Mouse (Mus musculus) lung, embryonic 16.5 days (tissue): ENCODE data around the gene Mast4. TPM values are rescaled to one million over a fixed set of nuclear protein-coding genes. Genes with fewer than 3 reads are reported as not detected.

ENCODE experiments used
- ATAC-seq: fragments of 200-750 bp; cut with Nextera tagmentation; 2 replicates; pipeline ENCODE4 v1.8.0; 2017; ENCODE audit warnings: low read depth, mild to moderate bottlenecking, moderate library complexity
- H3K27ac ChIP-seq: fragments of 300-500 bp; sonication (generic); 2 replicates; pipeline ENCODE4 v1.5.1; 2014; ENCODE audit warnings: mild to moderate bottlenecking, control low read depth, low read length
- H3K27me3 ChIP-seq: fragments of 300-500 bp; sonication (generic); 2 replicates; pipeline ENCODE4 v1.6.1; 2014; ENCODE audit warnings: low read depth, low read length, mixed read lengths; ENCODE audit not compliant: control insufficient read depth, insufficient read depth
- H3K36me3 ChIP-seq: fragments of 300-500 bp; sonication (generic); 2 replicates; pipeline ENCODE4 v1.6.1; 2014; ENCODE audit warnings: low read length; ENCODE audit not compliant: control insufficient read depth, insufficient read depth
- H3K4me1 ChIP-seq: fragments of 300-500 bp; sonication (generic); replicated peaks from 2 replicates; pipeline ENCODE4 v1.6.1; 2014; ENCODE audit warnings: low read length, mixed read lengths; ENCODE audit not compliant: control insufficient read depth, insufficient read depth
- H3K4me2 ChIP-seq: fragments of 300-500 bp; sonication (generic); 2 replicates; pipeline ENCODE4 v1.6.1; 2014; ENCODE audit warnings: low read depth, low read length, control low read depth
- H3K4me3 ChIP-seq: fragments of 300-500 bp; sonication (generic); 2 replicates; pipeline ENCODE4 v1.5.1; 2014; ENCODE audit warnings: mild to moderate bottlenecking, low read length, control low read depth
- H3K9ac ChIP-seq: fragments of 300-500 bp; sonication (generic); 2 replicates; pipeline ENCODE4 v1.6.1; 2014; ENCODE audit warnings: low read length, control low read depth
- H3K9me3 ChIP-seq: fragments of 300-500 bp; sonication (generic); 2 replicates; pipeline ENCODE4 v1.6.1; 2016; ENCODE audit warnings: low read length; ENCODE audit not compliant: control insufficient read depth
- WGBS: fragments of 180-500 bp; shearing (Covaris S2); extraction: QIAGEN DNeasy Blood & Tissue Kit; methylation state at CpG from one replicate; pipeline ENCODE4 v1.1.7; 2014; 5-methylcytosine and 5-hydroxymethylcytosine counted together
- polyA plus RNA-seq: library from polyadenylated mRNA; unstranded; fragments of >200 nt; fragmentation: Nextera tagmentation; extraction: Ambion mirVana; gene quantifications from 2 replicates; pipeline ENCODE4 v1.2.1, GENCODE M21; 2015

The Mast4 gene
- polyA plus RNA-seq, 1 experiment from 2014 or later, result 30.2 TPM

GRCm38 (mm10) chr13:102839741-102840482 is 494.4 kb downstream of the Mast4 start:
- H3K9me3 ChIP-seq, result no peaks in the 10 kb centered on the region
- no peak for ATAC-seq
- WGBS, result 47% methylated on average over 7 of the region's 7 CpGs
- no peak overlapping the region for H3K4me2 ChIP-seq
- no peak overlapping the region for H3K4me3 ChIP-seq
- no peak overlapping the region for H3K27ac ChIP-seq
- H3K36me3 ChIP-seq, result no peaks in the 10 kb centered on the region
- no peak overlapping the region for H3K9ac ChIP-seq
- H3K4me1 ChIP-seq, result peaks cover 5% of the 10 kb centered on the region
- no peaks in the 10 kb centered on the region for H3K27me3 ChIP-seq

DNA sequence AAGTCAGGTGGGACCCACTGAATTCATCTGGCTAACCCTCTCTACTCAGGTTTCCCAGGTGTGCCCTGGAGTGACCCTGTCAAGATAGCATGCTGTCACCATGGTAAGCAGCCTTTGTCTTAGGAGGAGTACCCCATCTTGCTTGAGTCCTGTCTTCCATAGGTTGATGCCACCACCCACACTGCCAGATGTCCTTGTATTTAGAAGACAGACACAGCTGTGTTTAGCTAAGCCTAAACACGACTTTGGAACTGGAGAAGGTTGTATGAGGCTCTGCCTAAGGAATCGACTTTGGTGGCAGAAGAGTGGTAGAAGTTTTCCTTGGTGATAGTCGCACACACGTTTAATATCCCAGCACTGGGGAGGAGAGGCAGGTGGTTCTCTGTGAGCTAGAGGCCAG is 496.9 kb downstream of the Mast4 start:
- H3K36me3 ChIP-seq, result no peaks in the 10 kb centered on the region
- 42% methylated on average over 4 of the region's 4 CpGs for WGBS
- H3K9me3 ChIP-seq, result no peaks in the 10 kb centered on the region
- H3K4me2 ChIP-seq, result no peak overlapping the region
- H3K27me3 ChIP-seq, result no peaks in the 10 kb centered on the region
- no peak overlapping the region for H3K4me3 ChIP-seq
- H3K27ac ChIP-seq, result no peak overlapping the region
- H3K4me1 ChIP-seq, result peaks cover under 1% of the 10 kb centered on the region; the same call in 1 of the 2 replicates
- H3K9ac ChIP-seq, result no peak overlapping the region
- no peak for ATAC-seq

DNA sequence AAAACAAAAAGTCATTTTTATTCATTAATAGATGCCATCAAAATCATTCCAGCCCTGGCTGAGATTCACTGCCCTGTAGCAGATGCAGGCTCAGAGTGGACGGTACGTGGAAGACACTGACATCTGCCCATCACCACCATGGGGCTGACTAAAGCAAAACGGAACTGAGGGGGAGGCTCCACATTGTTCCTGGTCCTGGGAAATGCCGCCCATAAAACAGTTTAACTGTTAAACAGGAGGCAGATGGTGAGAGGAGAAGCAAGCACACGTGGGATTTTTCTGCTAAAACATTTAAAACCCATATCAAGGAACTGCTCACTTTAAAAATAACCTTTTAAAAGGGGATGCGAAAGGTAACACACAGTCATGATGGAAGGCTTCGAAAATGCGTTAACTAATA is 499.0 kb downstream of the Mast4 start:
- Histone ChIP-seq H3K9ac (no peak overlapping the region), H3K4me1 (no peaks in the 10 kb centered on the region), H3K4me3 (no peak overlapping the region), H3K27ac (no peak overlapping the region), H3K36me3 (no peaks in the 10 kb centered on the region), H3K9me3 (no peaks in the 10 kb centered on the region), H3K4me2 (no peak overlapping the region), H3K27me3 (no peaks in the 10 kb centered on the region)
- no peak for ATAC-seq
- 79% methylated on average over 8 of the region's 8 CpGs for WGBS

DNA sequence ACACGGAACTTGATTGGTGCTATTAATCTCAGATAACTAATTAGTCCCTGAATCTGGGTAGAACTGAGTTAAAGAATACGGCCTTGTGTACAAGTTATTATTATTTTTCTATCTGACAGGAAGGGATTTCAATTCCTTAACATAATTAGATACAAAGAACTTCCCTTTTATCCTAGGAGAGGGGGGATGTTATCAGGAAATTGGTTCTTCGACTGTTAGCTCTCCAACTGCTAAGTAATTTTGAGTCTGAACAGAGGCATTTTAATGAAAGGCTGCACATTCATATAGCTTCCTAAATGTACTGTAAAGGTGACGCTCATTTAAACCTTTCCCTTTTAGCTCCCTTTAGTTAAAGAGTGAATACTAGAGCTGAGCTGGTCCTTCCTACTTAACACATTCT is 516.0 kb downstream of the Mast4 start:
- no peak overlapping the region for H3K4me2 ChIP-seq
- H3K9ac ChIP-seq, result no peak overlapping the region
- no peaks in the 10 kb centered on the region for H3K27me3 ChIP-seq
- ATAC-seq, result no peak
- H3K9me3 ChIP-seq, result no peaks in the 10 kb centered on the region
- no peak overlapping the region for H3K4me3 ChIP-seq
- H3K36me3 ChIP-seq, result no peaks in the 10 kb centered on the region
- 61% methylated on average over 4 of the region's 4 CpGs for WGBS
- no peak overlapping the region for H3K27ac ChIP-seq
- H3K4me1 ChIP-seq, result peaks cover 4% of the 10 kb centered on the region; the same call in 1 of the 2 replicates

DNA sequence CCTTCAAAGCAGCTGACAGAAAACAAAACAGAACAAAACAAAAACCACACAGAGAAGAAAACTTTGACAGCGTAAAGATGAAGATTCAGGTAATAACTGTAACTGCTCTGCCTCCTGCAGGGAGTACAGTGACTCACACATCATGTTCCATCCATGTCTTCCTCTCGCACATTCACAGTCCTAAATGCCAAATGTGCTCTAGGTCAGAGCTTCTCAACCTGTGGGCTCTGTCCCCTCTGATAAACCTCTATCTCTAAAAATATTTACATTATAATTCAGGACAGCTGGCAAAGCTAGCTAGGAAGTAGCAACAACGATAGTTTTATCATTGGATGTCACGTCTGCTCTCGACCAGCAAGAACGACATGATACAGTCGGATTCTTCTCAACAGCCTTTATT is 517.6 kb downstream of the Mast4 start:
- Histone ChIP-seq H3K27me3 (no peaks in the 10 kb centered on the region), H3K4me3 (no peak overlapping the region), H3K4me1 (peaks cover 6% of the 10 kb centered on the region; the same call in 1 of the 2 replicates), H3K9me3 (no peaks in the 10 kb centered on the region), H3K4me2 (no peak overlapping the region), H3K9ac (no peak overlapping the region), H3K36me3 (no peaks in the 10 kb centered on the region), H3K27ac (no peak overlapping the region)
- 66% methylated on average over 7 of the region's 7 CpGs for WGBS
- ATAC-seq, result no peak

DNA sequence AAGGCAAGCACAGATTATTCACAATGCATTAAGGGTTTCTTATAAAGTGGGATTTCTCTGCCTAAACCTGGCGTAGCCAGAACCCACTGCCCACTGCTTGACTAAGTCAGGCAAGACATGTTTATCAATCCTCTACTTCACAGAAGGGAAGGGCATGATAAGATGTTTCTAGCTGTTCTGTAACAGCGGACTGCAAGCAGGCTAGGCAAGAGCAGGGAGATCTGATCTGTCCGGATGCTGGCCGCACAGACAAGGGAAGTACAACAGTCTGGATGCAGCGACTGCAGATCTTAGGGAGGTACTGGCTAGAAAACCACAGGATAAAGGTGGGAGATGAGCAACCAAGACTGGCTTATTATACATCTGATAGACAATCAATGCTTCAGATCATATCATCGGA is 519.1 kb downstream of the Mast4 start:
- Histone ChIP-seq H3K4me1 (peaks cover 9% of the 10 kb centered on the region), H3K27me3 (no peaks in the 10 kb centered on the region), H3K36me3 (no peaks in the 10 kb centered on the region), H3K9me3 (no peaks in the 10 kb centered on the region), H3K27ac (no peak overlapping the region), H3K9ac (no peak overlapping the region), H3K4me2 (no peak overlapping the region), H3K4me3 (no peak overlapping the region)
- ATAC-seq, result no peak
- 88% methylated on average over 6 of the region's 6 CpGs for WGBS

GRCm38 (mm10) chr13:102811129-102811832 is 523.0 kb downstream of the Mast4 start:
- Histone ChIP-seq H3K4me2 (peak overlapping the region; percentile 40), H3K9me3 (no peaks in the 10 kb centered on the region), H3K27ac (no peak overlapping the region), H3K9ac (peak overlapping the region; percentile 38; the same call in 1 of the 2 replicates), H3K27me3 (no peaks in the 10 kb centered on the region), H3K4me1 (peaks cover 5% of the 10 kb centered on the region; the same call in 1 of the 2 replicates), H3K36me3 (no peaks in the 10 kb centered on the region), H3K4me3 (peak overlapping the region; percentile 24)
- ATAC-seq, result peak; percentile 78
- 15% methylated on average over 15 of the region's 15 CpGs for WGBS

DNA sequence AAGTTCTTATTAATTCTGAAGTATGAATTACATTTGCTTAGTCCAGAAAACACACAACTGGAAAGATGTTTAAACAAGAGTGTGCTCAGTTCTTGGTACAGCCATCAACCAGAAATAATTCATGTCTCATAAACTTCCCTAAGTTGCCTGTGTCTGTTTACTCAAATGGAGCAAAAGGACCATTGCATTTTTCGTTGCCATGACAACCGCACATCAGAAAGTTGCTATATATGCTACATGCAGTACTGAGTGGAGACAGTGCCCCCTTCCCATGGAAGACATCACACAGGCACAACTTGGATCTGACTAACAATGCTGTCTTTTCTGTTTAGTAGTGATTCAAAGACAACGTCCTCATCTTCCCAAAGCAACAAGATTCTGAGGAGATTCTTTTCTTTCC is 527.6 kb downstream of the Mast4 start:
- Histone ChIP-seq H3K36me3 (peaks cover 5% of the 10 kb centered on the region; the same call in 1 of the 2 replicates), H3K27ac (no peak overlapping the region), H3K4me1 (peaks cover 2% of the 10 kb centered on the region; the same call in 1 of the 2 replicates), H3K27me3 (no peaks in the 10 kb centered on the region), H3K9ac (no peak overlapping the region), H3K9me3 (no peaks in the 10 kb centered on the region), H3K4me3 (no peak overlapping the region), H3K4me2 (no peak overlapping the region)
- no peak for ATAC-seq
- WGBS, result 82% methylated on average over 3 of the region's 3 CpGs

- H3K4me2 ChIP-seq, result no peak overlapping the region
- H3K27ac ChIP-seq, result no peak overlapping the region
- 70% methylated on average over 6 of the region's 6 CpGs for WGBS
Measured at GRCm38 (mm10) chr13:102805190-102805589, 529.1 kb downstream of the Mast4 start.

More at GRCm38 (mm10) chr13:102805190-102805589, 529.1 kb downstream of the Mast4 start:
- H3K9me3 ChIP-seq, result no peaks in the 10 kb centered on the region
- H3K4me3 ChIP-seq, result no peak overlapping the region
- H3K4me1 ChIP-seq, result no peaks in the 10 kb centered on the region
- ATAC-seq, result no peak
- peaks cover 5% of the 10 kb centered on the region; the same call in 1 of the 2 replicates for H3K36me3 ChIP-seq
- no peaks in the 10 kb centered on the region for H3K27me3 ChIP-seq
- H3K9ac ChIP-seq, result no peak overlapping the region
